Mouse (Mus musculus): ENCODE measurements around the gene Narfl.

DNA sequence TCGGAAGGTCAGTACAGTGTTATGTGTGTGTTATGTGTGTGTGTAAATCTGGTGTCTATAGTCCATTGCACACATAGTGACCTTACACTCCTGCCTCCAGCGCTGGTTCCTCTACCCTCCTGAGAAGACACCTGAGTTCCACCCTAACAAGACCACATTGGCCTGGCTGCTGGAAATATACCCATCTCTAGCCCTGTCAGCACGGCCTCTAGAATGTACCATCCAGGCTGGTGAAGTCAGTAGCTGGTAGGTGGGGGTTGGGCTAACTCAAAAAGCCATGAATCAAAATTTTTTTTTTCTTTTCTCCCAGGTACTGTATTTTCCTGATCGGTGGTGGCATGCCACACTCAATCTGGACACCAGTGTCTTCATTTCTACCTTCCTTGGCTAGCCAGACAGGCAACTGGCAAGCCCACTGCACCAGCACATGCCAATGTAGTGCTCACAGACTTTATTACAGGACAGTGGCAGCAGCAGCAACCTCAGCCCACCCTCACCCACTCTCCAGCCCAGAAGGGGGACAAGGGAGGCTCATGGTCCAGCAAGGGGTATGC, 56.7 kb downstream of the Narfl start:
- TF ChIP-seq CTCF (IDR thresholded peaks at IDR 0.05; ENCODE audit: borderline replicate concordance, insufficient read depth, low read depth, low read length) (no peak), POLR2A (IDR thresholded peaks at IDR 0.05; ENCODE audit: borderline replicate concordance, insufficient read depth, low read length) (no peak)

Data from cerebellum, adult 2 months (tissue).